Mouse (Mus musculus) forebrain, embryonic 14.5 days (tissue): ENCODE results near the gene Sept12. TPM values are rescaled to one million over a fixed set of nuclear protein-coding genes. Genes with fewer than 3 reads are reported as not detected.

Experiments
- ATAC-seq: fragments of 200-750 bp; cut with Nextera tagmentation; 2 replicates; pipeline ENCODE4 v1.8.0; 2017; ENCODE audit warnings: mild to moderate bottlenecking, moderate library complexity
- DNase-seq: peaks from one replicate; pipeline ENCODE4 v3.0.0-alpha.2; 2015; ENCODE audit warnings: low spot score
- H3K27ac ChIP-seq: fragments of 300-500 bp; sonication (generic); 2 replicates; pipeline ENCODE4 v1.5.1; 2014; ENCODE audit warnings: low read depth, mild to moderate bottlenecking, control low read depth, low read length, moderate library complexity
- H3K27me3 ChIP-seq: fragments of 300-500 bp; sonication (generic); replicated peaks from 2 replicates; pipeline ENCODE4 v1.6.1; 2014; ENCODE audit warnings: low read length, control low read depth, mixed read lengths; ENCODE audit not compliant: control insufficient read depth, insufficient read depth
- H3K36me3 ChIP-seq: fragments of 300-500 bp; sonication (generic); 2 replicates; pipeline ENCODE4 v1.6.1; 2014; ENCODE audit warnings: low read length, control low read depth; ENCODE audit not compliant: control insufficient read depth, insufficient read depth
- H3K4me1 ChIP-seq: fragments of 300-500 bp; sonication (generic); 2 replicates; pipeline ENCODE4 v1.6.1; 2014; ENCODE audit warnings: antibody characterized with exemption, low read length, control low read depth; ENCODE audit not compliant: control insufficient read depth, insufficient read depth
- H3K4me2 ChIP-seq: fragments of 300-500 bp; sonication (generic); 2 replicates; pipeline ENCODE4 v1.6.1; 2014; ENCODE audit warnings: mild to moderate bottlenecking, control low read depth, low read length
- H3K4me3 ChIP-seq: fragments of 300-500 bp; sonication (generic); 2 replicates; pipeline ENCODE4 v1.5.1; 2014; ENCODE audit warnings: low read depth, low read length, control low read depth
- H3K9ac ChIP-seq: fragments of 300-500 bp; sonication (generic); 2 replicates; pipeline ENCODE4 v1.6.1; 2014; ENCODE audit warnings: mild to moderate bottlenecking, low read length, control low read depth, moderate library complexity
- H3K9me3 ChIP-seq: fragments of 300-500 bp; sonication (generic); replicated peaks from 2 replicates; pipeline ENCODE4 v1.6.1; 2016; ENCODE audit warnings: low read length, control low read depth, mixed read lengths; ENCODE audit not compliant: control insufficient read depth
- WGBS: fragments of 180-500 bp; shearing (Covaris S2); extraction: QIAGEN DNeasy Blood & Tissue Kit; methylation state at CpG from one replicate; pipeline ENCODE4 v1.1.7; 2014; 5-methylcytosine and 5-hydroxymethylcytosine counted together
- polyA plus RNA-seq: library from polyadenylated mRNA; unstranded; fragments of >200 nt; fragmentation: Nextera tagmentation; extraction: Ambion mirVana; gene quantifications from 2 replicates; pipeline ENCODE4 v1.2.1, GENCODE M21; 2014

Gene Sept12
- polyA plus RNA-seq, 1 experiment from 2014 or later = not detected

DNA sequence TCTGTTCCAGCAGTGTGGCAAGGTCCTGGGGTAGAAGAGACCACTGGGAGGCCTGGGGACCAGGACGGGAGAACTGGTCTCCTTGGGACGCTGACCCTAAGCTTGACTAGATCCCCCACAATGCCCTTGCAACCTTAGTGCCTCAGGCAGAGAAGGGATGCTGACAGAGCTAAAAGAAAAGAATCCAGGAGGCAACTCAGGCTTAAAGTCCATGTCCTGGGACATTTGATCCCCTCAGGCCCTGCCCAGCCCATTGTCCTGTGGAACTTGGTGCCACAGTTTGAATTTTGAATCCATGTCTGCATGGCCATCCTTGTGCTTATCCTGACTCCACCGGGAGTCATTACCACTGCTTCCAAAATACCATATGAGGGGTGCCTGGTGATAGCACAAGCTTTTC, 51.5 kb downstream of the Sept12 start:
- peaks cover 88% of the 10 kb centered on the region for H3K36me3 ChIP-seq
- no peak overlapping the region for H3K27ac ChIP-seq
- WGBS = 90% methylated on average over 3 of the region's 3 CpGs
- DNase-seq = no peak
- no peaks in the 10 kb centered on the region for H3K9me3 ChIP-seq
- H3K4me3 ChIP-seq = no peak overlapping the region
- no peaks in the 10 kb centered on the region for H3K27me3 ChIP-seq
- H3K4me2 ChIP-seq = no peak overlapping the region
- ATAC-seq = no peak
- H3K9ac ChIP-seq = no peak overlapping the region
- no peaks in the 10 kb centered on the region for H3K4me1 ChIP-seq

DNA sequence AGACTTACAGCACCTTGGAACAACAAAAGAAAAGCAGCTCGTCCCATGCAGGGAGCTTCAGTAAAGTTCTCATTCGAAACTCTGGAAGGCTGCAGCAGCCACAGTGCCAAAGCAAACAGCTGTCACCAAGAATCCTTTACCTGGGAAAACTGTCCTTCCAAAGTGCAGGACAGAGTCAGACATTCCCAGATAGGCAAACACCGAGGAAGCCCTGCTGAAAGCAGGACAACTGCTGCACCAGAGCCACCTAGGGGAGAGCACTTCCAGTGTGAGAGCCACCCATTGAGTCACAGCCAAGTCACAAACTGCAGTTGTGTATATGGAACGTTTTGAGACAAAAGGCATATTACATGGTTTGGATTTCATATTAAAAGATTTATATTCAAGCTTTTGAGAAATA, 52.2 kb downstream of the Sept12 start:
- H3K4me2 ChIP-seq = no peak overlapping the region
- no peak overlapping the region for H3K9ac ChIP-seq
- ATAC-seq = no peak
- H3K4me1 ChIP-seq = no peaks in the 10 kb centered on the region
- H3K9me3 ChIP-seq = no peaks in the 10 kb centered on the region
- 83% methylated on average over 4 of the region's 4 CpGs for WGBS
- H3K27ac ChIP-seq = no peak overlapping the region
- H3K27me3 ChIP-seq = no peaks in the 10 kb centered on the region
- peaks cover 88% of the 10 kb centered on the region for H3K36me3 ChIP-seq
- DNase-seq = no peak
- no peak overlapping the region for H3K4me3 ChIP-seq

DNA sequence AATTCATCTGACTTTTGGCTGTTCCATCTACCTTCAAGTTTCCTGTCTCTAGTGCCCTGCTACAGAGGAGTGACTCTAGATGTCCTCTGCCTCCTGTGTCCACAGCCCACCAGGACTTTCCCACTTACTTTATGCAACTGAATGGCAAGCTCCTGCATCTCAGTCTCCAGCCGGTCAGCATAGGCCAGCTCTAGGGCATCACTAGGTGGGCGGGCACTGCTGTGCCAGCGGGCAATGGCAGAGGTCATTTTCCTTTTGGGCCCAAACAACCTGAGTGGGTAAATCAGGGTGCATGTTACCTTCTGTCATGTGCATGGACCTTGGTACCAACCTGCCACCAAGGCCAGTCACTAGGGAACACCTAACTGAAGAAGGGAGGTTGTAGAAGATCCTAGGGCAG, 54.2 kb downstream of the Sept12 start:
- Histone ChIP-seq H3K36me3 (peaks cover 81% of the 10 kb centered on the region), H3K4me3 (no peak overlapping the region), H3K4me2 (no peak overlapping the region), H3K9me3 (no peaks in the 10 kb centered on the region), H3K9ac (no peak overlapping the region), H3K27me3 (no peaks in the 10 kb centered on the region), H3K4me1 (peaks cover 4% of the 10 kb centered on the region; the same call in 1 of the 2 replicates), H3K27ac (no peak overlapping the region)
- WGBS = 95% methylated on average over 3 of the region's 3 CpGs
- DNase-seq = no peak
- ATAC-seq = no peak

DNA sequence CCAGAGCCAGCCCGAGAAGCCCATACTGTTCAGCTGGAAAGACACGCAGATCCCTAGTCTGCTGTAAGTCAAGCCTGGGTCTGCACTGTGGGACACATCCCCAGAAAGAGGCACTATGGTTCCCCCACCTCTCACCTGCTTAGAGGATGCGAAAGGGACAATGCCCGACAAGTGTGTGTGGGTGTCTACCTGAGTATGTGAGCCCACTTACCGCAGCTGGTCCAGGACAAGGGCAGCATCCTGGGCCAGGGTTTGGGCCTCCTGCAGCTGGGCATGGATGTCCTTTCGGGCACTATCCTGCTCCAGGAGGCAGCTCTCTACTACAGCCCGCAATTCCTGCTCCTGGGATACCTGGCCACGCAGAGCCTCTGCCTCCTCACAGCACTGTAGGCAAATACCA, 54.8 kb downstream of the Sept12 start:
- WGBS = 98% methylated on average over 8 of the region's 8 CpGs
- DNase-seq = no peak
- Histone ChIP-seq H3K27ac (no peak overlapping the region), H3K36me3 (peaks cover 75% of the 10 kb centered on the region), H3K4me3 (no peak overlapping the region), H3K4me1 (peaks cover 4% of the 10 kb centered on the region; the same call in 1 of the 2 replicates), H3K4me2 (no peak overlapping the region), H3K9me3 (no peaks in the 10 kb centered on the region), H3K9ac (no peak overlapping the region), H3K27me3 (no peaks in the 10 kb centered on the region)
- ATAC-seq = no peak

DNA sequence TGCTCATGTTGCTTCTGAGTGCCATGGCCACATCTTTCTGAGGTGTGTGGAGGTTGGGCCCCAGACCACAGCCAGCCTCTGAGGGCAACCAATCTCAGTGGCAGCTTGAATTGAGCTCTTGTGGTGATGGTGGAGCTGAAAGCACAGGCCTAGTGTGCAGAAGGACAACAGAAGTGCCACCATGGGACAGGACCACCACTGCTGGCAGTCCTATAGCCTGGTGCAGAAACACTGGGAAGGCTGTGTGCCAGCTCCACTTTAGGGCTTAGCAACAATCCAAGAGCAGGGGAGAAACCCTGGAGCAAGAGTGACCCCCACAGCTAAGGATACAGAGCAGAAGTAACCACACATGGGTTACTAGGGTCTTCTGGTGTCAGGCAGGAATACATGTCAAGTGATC, 56.6 kb downstream of the Sept12 start:
- no peak overlapping the region for H3K4me3 ChIP-seq
- H3K9ac ChIP-seq = no peak overlapping the region
- no peak for DNase-seq
- H3K4me1 ChIP-seq = peaks cover 4% of the 10 kb centered on the region; the same call in 1 of the 2 replicates
- H3K4me2 ChIP-seq = no peak overlapping the region
- no peaks in the 10 kb centered on the region for H3K9me3 ChIP-seq
- H3K36me3 ChIP-seq = peaks cover 67% of the 10 kb centered on the region
- no peaks in the 10 kb centered on the region for H3K27me3 ChIP-seq
- ATAC-seq = no peak
- H3K27ac ChIP-seq = no peak overlapping the region

DNA sequence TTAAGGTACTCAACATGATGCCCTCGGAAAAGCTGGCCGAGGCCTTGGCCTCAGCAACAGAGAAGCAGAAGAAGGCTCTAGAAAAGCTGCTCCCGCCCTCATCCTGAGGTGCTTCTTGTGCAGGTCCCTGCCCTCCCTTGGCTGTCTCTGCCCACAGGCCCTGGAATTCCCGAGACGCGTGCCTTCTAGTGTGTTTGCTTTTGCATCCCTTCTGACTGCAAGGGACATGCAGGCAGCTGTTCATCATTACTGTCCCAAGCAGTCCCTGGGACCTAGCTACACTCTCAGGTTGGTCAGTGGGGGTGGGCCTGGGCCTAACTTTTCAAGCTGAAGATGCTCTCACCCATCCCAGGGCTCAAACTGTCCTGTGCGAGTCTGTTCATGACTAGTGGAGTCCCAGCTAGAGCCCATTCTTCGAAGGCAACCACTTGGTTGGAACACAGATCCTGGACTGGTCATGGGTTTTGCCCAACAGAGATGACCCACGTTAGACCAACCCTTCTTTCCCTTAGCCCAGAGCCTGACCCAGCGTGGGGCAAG, 57.3 kb downstream of the Sept12 start:
- ATAC-seq (no peak), DNase-seq (no peak)
- H3K4me1 ChIP-seq = peaks cover 4% of the 10 kb centered on the region; the same call in 1 of the 2 replicates
- WGBS = 91% methylated on average over 10 of the region's 10 CpGs
- peak overlapping the region; percentile 78; the same call in 1 of the 2 replicates for H3K4me2 ChIP-seq
- H3K4me3 ChIP-seq = no peak overlapping the region; the same call in 1 of the 2 replicates
- peaks cover 66% of the 10 kb centered on the region for H3K36me3 ChIP-seq
- H3K9ac ChIP-seq = peak overlapping the region; percentile 96; the same call in 1 of the 2 replicates
- H3K27ac ChIP-seq = no peak overlapping the region
- no peaks in the 10 kb centered on the region for H3K9me3 ChIP-seq
- H3K27me3 ChIP-seq = no peaks in the 10 kb centered on the region

DNA sequence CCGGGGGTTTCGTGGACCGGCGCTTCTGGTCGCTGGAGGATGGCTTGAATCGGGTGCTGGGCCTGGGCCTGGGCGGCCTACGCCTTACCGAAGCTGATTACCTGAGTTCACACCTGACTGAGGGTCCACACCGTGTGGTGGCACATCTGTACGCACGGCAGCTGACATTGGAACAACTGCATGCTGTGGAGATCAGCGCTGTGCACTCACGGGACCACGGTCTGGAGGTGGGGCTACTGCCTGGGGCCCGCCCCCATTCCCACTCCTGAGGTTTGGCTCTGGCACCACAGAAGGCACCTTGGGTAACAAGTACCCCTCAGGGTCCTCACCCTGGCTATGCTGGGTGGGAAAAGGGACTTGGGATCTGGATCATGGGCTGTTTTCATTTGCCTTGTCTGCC, 58.2 kb downstream of the Sept12 start:
- Histone ChIP-seq H3K4me3 (peak overlapping the region; percentile 96), H3K27ac (peak overlapping the region; percentile 70; the same call in 1 of the 2 replicates), H3K9ac (peak overlapping the region; percentile 96), H3K4me1 (peaks cover 4% of the 10 kb centered on the region; the same call in 1 of the 2 replicates), H3K9me3 (no peaks in the 10 kb centered on the region), H3K27me3 (no peaks in the 10 kb centered on the region), H3K4me2 (peak overlapping the region; percentile 78), H3K36me3 (peaks cover 66% of the 10 kb centered on the region)
- DNase-seq (peak; percentile 28), ATAC-seq (peak; percentile 54)
- WGBS = 2% methylated on average over 16 of the region's 16 CpGs

DNA sequence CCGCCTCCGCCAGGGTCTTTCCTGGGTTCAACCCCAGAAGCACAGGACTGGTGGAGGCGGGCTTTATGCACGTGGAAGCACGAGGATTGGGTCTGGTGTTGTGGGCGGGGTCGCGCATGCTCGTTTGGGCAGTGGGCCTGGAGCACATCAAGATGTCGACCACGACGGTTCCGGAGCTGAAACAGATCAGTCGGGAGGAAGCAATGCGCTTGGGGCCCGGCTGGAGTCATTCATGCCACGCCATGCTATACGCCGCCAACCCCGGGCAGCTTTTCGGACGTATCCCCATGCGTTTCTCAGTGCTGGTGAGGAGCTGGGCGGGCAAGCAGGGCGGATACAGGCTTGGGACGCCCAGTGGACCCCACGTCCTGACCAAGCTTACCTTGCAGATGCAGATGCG, 58.7 kb downstream of the Sept12 start:
- Histone ChIP-seq H3K27me3 (no peaks in the 10 kb centered on the region), H3K4me3 (peak overlapping the region; percentile 96), H3K27ac (peak overlapping the region; percentile 70; the same call in 1 of the 2 replicates), H3K9me3 (no peaks in the 10 kb centered on the region), H3K4me1 (peaks cover 4% of the 10 kb centered on the region; the same call in 1 of the 2 replicates), H3K4me2 (peak overlapping the region; percentile 78), H3K9ac (peak overlapping the region; percentile 96), H3K36me3 (peaks cover 68% of the 10 kb centered on the region)
- ATAC-seq (peak; percentile 98), DNase-seq (peak; percentile 97)
- WGBS = under 1% methylated on average over 28 of the region's 28 CpGs

DNA sequence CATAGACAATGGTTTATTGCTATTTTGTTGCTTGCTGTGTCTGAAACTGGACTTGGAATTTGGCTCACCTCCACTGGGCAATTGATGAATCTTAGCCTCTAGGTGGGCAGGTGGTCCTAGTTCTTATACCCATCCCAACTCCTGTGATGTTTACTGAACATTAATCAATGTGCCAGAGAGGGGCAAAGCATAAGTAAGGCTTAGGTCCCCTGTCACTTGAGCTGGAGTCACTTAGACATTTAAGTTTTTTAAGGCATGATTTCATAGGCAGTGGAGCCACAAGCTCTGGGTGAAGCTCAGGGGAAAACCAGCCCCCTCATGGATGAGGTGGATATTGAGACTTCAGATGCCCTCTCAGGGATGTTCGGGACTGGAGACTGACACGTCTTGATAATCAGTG, 59.2 kb downstream of the Sept12 start, which contains the start of gene Nudt16l1:
TSS of gene Nudt16l1 (plus strand) at position 301 of the 400 bp plus-strand sequence.
- H3K27me3 ChIP-seq = no peaks in the 10 kb centered on the region
- peak within 1 kb of the TSS; percentile 96 for H3K9ac ChIP-seq
- H3K4me3 ChIP-seq = peak within 1 kb of the TSS; percentile 96
- no peak for DNase-seq
- H3K9me3 ChIP-seq = no peaks in the 10 kb centered on the region
- peak within 1 kb of the TSS; percentile 78 for H3K4me2 ChIP-seq
- peak; percentile 5; the same call in 1 of the 2 replicates for ATAC-seq
- peak within 1 kb of the TSS; percentile 70; the same call in 1 of the 2 replicates for H3K27ac ChIP-seq
- WGBS = 4% methylated on average over 2 of the region's 2 CpGs
- peaks cover 67% of the 10 kb centered on the region for H3K36me3 ChIP-seq
- H3K4me1 ChIP-seq = peaks cover 4% of the 10 kb centered on the region; the same call in 1 of the 2 replicates
